Mouse (Mus musculus) left cerebral cortex, adult 11 months (tissue): ENCODE measurements around the gene Tat.

Experiments
- DNase-seq: peaks from one replicate; pipeline ENCODE4 v3.0.0; 2022; ENCODE audit warnings: low spot score

Tat gene

DNA sequence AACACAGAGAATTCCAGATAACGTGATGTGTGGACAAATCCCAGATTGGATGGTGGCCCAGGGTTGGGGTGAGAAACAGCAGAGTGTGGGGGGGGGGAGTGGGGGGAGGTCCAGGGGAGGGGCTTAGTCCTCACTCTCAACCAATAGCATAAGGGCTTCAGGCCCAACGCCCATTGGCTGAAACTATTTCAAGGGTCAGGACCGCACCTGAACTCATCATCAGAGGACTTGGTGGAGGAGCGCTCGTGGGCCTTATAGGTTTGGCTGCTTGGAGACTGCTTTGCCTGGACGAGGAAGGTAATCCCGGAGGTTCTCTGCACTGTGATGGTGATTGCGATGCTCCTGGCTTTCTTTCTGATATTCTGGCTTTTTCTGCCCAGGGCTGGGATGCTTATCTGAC is at the start of gene Tat:
Gene Tat (plus strand): TSS at position 214 of the 400 bp plus-strand sequence.
- DNase-seq = no peak

DNA sequence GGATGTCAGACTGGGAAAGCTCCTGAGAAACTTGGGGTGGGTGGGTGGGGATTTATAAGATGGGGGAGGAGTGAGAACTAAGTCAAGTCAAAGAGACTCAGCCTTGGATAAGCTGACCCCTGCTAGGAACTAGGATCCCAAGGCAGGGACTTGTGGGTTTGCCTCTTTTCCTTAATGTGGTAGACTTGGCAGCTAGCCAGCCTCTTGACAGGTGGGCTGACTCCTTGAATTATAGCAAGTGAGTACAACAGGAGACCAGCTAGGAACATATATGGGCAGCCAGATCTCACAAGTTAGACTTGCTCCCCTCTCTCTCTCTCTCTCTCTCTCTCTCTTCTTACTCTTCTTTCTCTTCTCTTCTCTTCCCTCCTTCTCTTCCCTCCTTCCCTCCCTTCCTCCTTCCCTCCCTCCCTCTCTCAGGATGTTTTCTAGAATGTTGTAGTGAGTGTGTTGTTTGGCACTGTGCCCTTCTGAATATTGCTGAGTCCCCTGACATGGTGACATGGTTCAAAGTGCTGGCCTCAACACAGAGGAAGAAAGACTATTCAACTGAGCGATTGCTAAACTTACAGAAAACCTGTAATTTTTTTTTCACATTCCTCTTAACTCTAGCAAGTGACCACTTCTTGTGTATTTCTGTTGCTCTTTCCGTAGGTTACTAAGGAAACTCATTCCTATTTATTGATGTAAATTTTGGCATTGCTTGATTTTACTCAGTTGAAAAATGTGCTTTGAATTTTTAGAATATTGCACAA is 48.5 kb upstream of the Tat start:
- no peak for DNase-seq

DNA sequence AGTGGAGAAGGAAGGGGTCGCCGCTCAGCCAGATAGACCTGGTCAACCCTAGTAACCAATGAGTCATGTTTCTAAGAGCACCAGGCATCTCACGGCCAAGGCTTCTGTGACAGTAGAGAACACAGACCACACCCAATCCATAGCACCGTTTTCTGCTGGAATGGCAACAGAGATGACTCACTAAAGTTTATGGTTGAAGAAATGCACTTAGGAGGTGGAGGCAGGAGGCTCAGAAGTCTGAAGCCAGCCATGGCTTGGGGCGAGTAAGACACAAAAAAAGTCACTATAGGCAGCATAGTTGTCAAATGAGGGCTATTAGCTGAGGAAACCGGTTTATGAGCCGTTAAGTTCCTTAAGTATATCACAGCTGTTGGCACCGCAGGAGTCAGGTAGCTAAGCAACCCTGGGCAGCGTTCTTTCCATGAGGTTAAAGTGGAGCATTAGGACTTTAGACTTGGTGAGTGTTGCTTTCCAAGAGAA is 45.0 kb upstream of the Tat start:
- DNase-seq = no peak

DNA sequence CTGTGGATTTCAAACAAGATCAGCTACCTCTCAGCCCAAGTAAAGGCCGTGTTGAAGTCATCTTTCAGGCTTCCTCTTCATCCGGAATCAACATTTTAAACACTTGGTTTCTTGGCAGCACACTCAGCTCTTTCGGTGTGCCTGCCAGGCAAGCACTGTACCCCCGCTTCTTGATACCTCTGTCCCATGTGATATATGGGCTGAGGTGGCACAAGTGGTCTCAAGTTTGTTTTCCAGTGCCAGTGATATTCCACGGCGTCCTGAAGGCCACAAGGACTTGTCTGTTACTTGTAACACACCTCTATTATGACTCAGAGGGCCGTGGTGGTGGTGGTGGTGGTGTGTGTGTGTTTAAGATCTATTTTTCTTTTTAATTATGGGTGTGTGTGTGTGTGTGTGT is 44.5 kb upstream of the Tat start:
- DNase-seq = no peak

- DNase-seq = no peak
Measured at GRCm38 (mm10) chr8:109946272-109946671, 44.0 kb upstream of the Tat start.

DNA sequence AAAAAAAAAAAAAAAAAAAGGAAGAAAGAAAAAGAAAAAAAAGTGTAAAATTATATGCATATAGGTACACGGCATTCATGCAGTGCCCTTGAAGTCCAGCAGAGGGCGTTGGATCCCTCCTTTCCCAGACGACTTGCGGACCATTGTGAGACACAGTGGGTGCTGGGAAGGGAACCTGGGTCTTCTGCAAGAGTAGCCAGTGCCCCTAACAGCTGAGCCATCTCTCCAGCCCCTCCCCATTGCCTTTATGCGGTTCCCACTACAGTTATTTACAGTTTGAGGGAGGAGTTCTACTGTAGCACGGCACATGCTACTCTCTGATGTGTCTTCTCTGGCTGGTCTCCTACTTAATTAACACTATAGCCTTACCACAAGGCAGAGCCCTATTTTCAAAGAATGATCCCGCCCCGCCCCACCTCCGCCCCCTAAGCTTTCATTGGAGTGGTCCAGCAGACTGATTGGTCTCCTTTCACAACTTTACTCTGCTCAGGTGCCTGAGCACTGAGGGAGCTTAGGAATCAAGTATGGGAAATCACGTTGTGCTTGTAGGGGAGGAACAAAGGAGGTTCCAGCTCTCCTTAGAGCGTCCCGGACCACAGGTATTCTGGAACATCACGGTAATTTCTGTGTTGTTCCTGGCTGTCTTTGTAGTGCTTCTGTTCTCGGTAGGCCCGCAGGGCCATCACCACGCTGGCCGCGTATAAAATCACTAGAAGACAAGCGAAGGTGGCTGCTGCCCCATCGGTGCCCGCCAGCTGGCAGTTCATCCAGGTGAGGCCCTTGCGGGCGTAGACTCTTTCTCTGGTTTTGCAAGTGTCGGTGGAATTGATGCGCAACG is 42.6 kb upstream of the Tat start:
- peak; percentile 37 for DNase-seq

DNA sequence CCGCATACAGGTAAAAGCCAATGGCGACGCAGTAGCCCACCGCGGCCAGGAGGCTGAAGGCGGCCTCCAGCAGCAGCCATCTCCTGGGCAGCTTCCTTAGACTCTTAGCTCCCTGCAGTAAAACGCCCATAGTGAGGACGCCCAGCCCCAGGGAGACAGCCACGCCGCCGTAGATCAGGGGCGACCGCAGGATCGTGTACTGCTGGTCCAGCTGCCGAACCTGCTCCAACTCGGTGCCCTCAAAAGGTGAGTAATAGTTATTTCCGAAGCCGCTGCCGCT is 42.0 kb upstream of the Tat start:
- DNase-seq = no peak

GRCm38 (mm10) chr8:109952171-109952570 is 38.1 kb upstream of the Tat start:
- DNase-seq = no peak

DNA sequence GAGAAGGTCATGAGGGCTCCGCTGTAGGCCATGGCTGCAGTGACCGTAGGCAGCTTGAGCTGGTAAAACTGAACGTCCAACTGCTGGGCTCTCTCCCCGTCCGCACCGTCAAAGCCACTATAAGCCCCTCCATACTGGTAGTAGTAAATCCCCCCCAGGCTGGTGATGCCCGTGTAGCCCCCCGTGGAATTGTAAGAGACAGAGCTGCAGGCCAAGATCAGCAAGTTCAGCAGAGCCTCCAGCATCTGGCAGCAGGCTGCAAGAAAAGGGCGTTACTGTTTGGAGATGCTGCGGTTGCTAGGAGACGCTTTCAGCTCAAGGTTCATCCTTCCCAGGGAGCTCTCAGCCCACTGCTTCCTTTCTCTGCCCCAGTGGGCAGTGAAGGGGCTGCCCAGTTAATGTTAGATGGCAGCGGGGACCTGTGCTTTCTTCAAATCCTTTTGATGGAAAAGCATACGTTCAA is 35.7 kb upstream of the Tat start:
- no peak for DNase-seq

- DNase-seq = no peak
Measured at GRCm38 (mm10) chr8:109957167-109958028, 32.8 kb upstream of the Tat start.

- no peak for DNase-seq
Measured at GRCm38 (mm10) chr8:109958036-109958655, 32.1 kb upstream of the Tat start.

GRCm38 (mm10) chr8:109959112-109959511 is 31.1 kb upstream of the Tat start:
- no peak for DNase-seq

- DNase-seq = no peak
Measured at GRCm38 (mm10) chr8:109961693-109962367, 28.4 kb upstream of the Tat start, which contains the start of gene Marveld3. Gene Marveld3, minus strand, starts transcription at chr8:109962203.

- no peak for DNase-seq
Measured at GRCm38 (mm10) chr8:109962896-109963295, 27.3 kb upstream of the Tat start.

- no peak for DNase-seq
Measured at GRCm38 (mm10) chr8:109963421-109963820, 26.8 kb upstream of the Tat start.

DNA sequence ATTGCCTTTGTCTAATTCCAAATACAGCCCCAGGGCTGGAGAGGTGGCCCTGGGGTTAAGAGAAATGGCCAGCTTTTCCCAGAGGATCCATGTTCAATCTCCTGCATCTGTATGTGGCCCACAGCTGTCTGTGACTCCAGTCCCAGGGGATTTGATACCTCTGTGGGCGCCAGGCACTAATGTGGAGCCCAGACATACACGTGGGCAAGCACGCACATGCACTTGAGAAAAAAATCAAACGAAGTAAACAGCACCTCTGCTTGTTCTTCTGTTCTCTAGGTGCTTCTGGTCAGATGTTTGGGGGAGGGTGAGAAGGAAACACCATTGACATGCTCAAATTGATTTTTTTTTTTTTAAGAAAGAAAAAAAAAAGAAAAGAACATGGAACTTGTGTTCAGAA is 26.1 kb upstream of the Tat start:
- no peak for DNase-seq

- no peak for DNase-seq
Measured at GRCm38 (mm10) chr8:109968837-109969236, 21.4 kb upstream of the Tat start.

DNA sequence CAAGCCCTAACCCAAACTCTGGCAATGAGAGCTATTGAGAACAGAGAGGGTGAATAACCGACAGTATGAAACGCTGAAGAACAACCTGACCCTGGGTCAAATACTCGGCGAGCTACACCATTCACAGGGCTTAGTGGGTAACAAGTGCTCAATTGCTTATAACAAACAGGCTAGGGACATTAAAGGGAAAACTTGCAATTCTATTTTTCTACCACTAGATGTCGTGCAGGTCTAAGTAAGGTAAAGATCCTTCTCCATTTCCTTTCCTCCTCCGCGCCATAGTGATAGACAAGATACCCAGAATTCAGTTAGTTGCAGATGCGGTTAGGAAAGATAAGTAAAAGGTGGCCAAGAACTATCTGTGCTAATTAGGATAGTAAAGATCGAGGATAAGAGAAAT is 19.9 kb upstream of the Tat start:
- no peak for DNase-seq

- DNase-seq = no peak
Measured at GRCm38 (mm10) chr8:109972901-109973300, 17.3 kb upstream of the Tat start.

- no peak for DNase-seq
Measured at GRCm38 (mm10) chr8:109979339-109979738, 10.9 kb upstream of the Tat start.

DNA sequence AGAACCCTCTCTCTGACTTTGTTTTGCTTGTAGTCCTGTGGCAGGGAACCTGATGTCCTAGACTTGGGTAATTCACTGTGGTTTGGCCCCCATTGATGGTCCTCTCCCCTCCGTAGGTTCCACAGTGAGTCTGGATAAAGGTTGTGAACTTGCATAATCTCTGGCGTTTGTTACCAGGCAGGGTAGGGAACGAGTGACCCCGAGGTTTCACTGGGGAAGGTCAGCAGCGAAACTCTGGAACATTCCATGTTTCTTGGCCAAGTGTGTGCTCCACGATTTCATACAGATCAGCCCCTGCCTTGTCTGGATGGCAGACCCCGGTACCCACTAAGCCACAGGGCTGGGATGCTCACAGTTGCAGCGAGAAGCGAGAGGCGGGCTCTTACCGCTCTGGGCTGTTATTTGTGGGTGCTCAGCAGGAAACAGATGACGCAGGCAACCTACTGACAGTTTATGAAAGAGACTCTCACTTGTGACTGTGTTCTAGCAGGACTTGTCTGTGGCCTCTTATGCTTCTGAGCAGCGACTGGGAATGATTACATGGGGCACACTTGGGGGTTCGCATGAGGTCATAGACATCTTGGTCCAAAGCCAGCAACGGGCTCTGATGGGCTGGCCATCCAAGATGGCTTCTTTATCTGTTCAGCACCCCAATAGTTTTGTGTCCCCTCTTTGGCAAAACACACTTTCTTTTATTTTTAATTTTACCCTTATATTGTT is 7.7 kb upstream of the Tat start:
- no peak for DNase-seq
